Mouse (Mus musculus): ENCODE data around the gene Snn. TPM values are rescaled to one million over a fixed set of nuclear protein-coding genes. Genes with fewer than 3 reads are reported as not detected.

The Snn gene
- total RNA-seq, 2 experiments from 2014 or later: 28.1 to 33.8 TPM

DNA sequence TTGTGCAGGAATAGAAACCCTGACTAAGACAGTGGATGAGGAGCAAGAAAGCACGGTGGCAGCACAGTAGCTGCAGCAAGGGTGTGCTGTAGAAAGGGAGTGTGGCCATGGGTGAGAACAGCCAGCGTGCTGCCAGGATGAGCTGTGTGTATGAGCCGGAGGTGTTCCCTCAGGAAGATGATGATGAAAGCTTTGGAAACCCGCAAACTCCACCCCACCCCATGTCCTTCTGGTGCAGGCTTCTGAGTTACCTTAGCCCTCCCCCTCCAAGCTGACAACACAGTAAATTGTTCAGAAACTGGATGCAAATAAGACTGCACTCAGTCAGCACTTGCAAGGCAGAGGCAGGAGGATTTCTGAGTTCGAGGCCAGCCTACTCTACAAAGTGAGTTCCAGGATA, 17.5 kb upstream of the Snn start:
- intact Hi-C loops (cut with DNase I): no loop called here
- DNase-seq: no peak

DNA sequence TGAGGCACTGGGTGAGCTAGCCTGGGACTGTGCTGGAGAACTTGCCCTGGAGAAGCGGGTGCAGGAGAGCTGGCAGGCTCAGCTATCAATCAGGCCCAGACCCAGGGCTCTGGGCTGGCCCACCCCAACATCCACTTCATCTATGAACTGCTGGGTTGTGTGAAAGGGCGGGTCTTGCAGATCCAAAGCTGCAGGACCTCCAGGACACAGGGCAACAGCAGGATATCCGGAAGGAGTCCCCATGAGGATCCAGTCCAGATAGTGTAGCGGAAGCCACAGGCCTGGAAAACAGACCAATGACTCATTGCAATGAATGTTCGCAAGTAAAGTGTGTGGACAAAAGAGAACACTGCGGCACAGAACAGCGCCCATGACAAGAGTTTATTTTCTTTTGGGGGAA, 14.3 kb upstream of the Snn start:
- DNase-seq: peak; percentile 44 to 51
- intact Hi-C loops (cut with DNase I): loop anchor here (2.0 kb wide), 1 partner anchor 16 kb away; no protein-coding TSS in a partner anchor

DNA sequence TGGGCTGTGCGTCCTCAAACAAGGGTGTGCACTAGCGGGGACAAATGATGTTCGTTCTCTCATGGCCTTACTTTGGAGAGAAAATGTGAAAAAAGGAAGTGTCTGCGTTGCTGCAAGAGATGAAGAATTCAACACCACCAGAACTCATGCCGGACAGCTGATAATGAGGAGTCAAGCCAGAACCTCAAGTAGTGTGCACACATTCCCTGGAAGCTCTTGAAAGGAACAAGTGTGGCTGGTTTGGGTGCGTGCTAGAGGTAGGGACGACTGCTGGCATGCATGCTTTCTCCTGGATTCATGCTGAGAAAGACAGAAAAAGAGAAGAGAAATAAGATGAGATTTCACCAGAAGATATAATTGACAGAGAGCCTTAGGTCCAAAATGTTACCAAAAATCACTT, 13.6 kb upstream of the Snn start:
- DNase-seq: no peak
- intact Hi-C loops (cut with DNase I): loop anchor here (2.0 kb wide), 1 partner anchor 16 kb away; no protein-coding TSS in a partner anchor

DNA sequence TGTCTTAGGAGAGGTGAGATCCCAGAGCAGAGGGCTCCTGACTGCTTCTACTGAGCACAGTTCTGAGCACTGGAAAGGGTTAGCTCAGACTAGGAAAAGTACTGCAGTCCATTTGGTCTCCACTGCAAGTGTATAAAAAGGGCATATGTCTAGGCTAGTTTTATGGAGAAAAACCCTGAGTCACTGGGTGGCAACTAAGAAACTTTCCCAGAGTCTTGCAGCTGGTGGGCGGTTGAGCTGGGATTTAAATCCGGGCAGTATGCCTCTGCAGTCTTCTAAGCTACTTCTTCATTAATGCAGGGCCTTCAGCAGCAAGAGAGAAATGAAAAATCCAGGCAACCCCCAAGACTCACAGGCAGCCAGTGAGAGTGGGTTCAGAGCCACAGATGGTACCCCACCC, 10.5 kb upstream of the Snn start:
- intact Hi-C loops (cut with DNase I): no loop called here

DNA sequence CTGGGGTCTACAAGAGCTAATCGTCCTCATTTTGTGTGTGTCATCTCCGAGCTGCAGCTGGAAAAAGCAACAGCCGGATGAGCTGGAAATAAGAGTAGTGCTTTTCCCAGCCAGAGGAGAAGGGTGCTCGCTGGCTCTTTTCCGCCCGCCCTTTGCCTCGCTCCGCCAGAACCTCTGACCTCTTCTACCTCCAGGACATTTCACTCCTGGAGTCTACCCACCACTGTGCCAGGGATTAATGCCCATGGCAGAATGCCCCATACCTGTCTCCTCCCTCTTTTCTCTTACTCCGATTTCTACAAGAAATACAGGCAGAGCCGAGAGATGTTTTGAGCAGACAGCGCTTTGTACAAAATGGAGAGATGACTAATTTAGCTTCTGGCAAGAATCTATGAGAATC, 9.6 kb upstream of the Snn start:
- no peak for DNase-seq

More for the DNA sequence above, 10.5 kb upstream of the Snn start:
- no peak for DNase-seq

DNA sequence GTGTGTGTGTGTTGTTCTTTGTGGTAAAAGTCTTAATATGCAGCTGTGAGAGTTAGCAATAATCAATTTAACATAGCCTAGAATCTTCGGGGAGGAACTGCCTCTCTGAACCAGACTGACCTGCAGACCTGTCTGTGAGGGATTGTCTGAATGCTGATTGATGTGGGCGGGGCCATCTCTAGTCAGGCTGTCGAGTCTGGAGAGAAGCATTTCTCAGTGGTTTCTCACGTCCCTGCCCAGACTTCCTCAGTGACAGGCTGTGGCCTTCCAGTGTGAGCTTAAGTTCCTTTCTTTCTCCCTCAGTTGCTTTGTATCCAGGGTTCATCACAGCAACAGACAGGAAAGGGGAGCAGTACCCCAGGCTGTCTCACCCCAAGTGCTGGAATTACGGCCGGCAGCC, 6.3 kb upstream of the Snn start:
- DNase-seq: no peak
- intact Hi-C loops (cut with DNase I): no loop called here

More for the DNA sequence above, 9.6 kb upstream of the Snn start:
- intact Hi-C loops (cut with DNase I): no loop called here

DNA sequence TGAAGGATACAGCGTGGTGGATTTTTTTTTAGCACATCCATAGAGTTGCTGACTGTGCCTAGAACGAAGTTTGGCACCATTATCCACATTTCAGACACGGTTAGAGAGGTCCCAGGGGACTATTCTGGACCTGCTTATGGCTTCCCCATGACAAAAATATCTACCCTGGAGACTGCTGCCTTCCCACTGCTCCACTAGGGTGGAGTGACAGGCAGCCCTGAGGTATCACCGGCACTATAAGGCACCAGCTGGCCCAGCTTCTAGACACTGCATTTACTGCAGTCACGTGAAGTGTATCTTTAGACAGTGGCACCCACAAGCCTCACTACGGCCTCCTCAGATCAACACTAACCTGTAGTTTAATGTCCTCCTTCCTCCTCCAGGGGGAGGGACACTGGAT, 5.9 kb upstream of the Snn start:
- intact Hi-C loops (cut with DNase I): no loop called here
- no peak for DNase-seq

DNA sequence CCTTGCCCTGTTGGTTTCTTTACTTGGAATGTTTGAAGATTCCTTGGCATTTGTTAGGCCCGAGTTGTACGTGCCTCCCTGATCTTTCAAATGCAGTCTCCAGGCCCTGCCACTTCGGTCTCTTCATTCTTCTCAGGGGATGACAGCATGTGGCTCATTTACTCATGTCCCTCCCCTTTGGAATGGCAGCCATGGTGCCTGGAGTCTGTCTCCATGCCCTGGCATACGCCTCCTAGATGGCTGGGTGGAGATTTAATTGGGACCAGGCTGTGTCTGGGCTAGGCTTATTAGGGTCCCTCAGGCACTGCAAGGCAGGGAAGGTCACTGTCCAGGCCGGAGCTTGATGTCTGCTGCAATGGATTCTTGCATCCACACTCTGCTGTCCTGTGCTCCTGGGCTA, 4.8 kb upstream of the Snn start:
- intact Hi-C loops (cut with DNase I): no loop called here
- DNase-seq: no peak

DNA sequence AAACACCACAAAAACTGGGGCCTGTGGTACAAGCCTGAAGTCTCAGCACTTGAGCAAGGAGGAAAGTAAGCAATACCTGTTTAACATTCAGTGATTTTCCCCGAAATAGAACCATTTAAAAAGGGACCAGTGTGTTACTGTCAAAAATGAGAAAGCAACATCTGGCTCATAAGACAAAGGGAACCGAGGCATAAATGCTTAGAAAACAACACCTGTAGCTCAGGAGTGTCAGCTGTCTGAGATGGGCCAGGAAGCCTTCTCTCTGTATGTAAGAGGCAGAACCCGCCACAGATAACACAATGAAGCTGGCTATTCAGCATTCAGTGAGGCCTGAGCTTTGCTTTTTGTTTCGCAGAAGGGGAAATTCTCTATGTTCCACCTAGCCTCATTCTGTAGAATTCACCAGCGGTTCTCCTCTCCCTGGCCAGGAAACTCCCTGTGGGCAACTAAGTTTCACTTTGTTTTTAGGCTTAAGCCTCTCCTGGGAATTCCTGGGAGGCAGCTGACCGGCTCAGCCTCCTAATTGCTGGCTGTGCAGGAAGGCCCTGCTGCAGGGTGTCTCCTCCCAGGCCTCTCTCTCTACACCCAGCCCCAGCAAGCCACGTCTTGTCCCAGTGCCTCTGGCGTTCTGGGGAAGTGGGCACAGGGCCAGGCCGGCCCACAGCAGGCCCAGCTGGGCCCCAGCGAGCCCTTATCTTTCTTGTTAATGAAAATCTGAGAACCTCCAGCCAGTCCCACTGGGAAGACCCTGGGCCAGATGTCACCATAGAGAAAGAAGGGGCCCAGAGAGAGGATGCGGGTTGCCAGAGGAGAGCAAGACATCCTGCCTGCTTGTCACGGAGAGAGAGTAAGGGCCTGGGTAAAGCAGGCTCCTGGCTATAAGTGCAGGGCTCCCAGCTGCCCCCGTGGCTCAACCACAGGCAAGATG, 2.3 kb downstream of the Snn start:
- DNase-seq: peak; percentile 88 to 90
- intact Hi-C loops (cut with DNase I): loop anchor here (2.0 kb wide), 1 partner anchor 16 kb away; no protein-coding TSS in a partner anchor

DNA sequence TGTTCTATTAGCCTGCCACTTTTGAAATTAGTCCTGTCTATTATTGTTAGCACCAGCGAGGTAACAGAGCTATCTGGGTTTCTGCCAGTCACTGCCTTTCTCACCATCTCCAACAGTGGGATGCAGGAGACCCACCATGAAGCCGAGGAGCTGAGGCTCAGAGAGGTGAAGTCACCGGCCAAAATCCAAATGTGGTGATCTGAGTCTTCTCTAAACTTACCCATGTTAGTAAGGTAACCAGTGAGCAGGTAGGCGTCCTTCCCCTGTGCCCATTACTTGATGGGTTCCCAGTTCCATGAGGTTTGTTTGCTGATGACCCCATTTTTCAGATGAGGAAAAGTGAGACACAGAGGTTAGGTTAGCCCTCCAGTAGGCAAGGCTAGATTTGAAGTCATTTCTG, 3.6 kb downstream of the Snn start:
- DNase-seq: no peak
- intact Hi-C loops (cut with DNase I): no loop called here

DNA sequence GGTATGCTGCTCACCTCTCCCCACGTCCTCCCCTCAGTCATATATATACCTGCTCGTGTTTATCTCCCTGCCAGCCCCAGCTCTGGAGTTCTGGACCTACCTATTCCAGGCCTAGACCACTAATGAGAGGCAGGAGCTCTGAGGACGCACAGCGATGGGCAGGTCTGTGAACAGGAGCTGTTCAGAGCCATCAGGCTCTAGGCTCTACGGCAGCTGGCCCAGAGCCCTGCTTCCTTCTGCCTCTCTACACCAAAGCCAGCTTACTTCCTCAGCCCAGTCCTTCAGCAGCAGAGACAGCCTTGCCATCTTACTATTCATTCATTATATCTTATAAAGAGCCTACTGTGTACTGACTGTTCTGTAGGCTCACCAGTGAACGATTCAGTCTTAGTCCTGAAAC, 4.0 kb downstream of the Snn start:
- intact Hi-C loops (cut with DNase I): no loop called here
- no peak for DNase-seq

DNA sequence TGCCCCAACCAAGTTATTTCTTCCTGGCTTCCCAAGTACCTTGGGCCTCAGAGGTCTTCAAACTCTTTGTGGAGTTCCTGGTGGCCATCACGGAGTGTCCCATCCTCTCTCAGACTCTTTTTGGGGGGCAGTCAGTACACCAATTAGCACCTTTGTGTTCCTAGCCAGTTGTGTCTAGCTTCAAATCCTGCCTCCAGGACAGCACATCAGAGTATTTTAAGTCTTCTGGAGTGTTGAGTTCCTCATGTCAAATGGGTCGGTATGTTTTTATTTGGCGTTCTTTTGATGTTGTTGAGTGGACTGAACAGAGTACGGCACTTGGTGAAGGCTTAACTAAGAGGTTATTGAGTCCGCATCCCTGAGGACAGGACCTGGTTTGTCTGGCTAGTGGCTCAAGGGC, 4.7 kb downstream of the Snn start:
- DNase-seq: no peak
- intact Hi-C loops (cut with DNase I): no loop called here

DNA sequence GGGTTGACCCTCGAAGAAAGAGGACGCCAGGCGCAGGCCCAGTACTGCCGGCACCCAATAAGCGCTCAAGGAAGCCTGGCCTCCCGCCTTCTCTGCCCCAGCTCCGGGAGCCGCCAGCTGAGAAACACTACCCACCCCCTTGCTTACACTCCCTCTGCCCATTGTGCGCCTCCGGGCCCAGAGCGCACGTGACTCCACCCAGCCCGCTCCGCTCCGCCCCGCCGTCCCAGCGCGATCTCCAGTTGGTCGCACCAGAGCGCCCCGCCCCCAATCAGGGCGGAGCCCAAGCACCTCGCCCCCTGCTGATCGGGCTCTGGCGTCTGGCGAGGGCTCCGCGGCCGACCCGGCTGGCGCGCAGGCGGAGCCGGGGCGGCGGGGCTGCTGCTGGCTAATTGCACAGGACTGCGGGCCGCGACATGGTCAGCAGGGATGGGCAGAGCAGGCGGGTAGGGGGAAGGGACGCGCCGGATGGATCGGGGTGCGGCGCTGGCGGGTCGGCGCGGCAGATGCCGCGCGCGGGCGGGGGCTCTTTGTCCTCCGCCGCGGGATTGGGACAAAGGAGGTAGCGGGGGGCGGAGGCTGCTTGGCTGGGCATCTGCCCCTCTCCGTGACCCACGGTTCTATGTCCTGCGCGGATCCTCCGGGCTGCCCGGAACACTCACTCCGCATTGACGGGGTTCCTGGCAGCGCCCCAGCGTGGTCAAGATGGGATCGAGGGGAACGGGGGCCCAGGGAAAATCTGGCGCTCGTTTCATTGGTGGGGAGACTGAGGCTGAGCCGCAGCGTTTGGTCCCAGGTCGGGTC, 5.5 kb downstream of the Snn start, which contains the start of gene Litaf:
Gene Litaf, minus strand, starts transcription at position 129 of the 804 bp plus-strand sequence.
- DNase-seq: peak; percentile 96
- intact Hi-C loops (cut with DNase I): loop anchor here (2.0 kb wide), 1 partner anchor 67 kb away; no protein-coding TSS in a partner anchor

DNA sequence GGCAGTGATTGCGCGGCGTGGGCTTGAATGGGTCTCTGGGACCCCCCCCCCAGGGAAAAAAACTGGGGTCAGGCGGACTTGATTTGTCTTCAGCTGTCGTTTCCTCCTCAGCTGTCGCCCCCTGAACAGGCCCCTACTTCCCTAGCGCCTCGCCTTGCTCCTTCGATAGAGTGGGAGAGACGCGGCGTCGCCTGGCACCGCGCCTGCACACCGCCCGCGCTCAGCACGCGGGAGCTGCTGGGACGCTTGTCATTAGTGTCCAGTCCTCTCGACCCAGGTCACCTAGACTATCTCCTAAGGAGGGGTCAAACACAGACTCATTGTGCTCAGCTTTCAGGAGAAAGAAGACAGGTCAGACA, 6.1 kb downstream of the Snn start:
- intact Hi-C loops (cut with DNase I): loop anchor here (2.0 kb wide), 1 partner anchor 66 kb away; no protein-coding TSS in a partner anchor
- DNase-seq: peak; percentile 60 to 62

DNA sequence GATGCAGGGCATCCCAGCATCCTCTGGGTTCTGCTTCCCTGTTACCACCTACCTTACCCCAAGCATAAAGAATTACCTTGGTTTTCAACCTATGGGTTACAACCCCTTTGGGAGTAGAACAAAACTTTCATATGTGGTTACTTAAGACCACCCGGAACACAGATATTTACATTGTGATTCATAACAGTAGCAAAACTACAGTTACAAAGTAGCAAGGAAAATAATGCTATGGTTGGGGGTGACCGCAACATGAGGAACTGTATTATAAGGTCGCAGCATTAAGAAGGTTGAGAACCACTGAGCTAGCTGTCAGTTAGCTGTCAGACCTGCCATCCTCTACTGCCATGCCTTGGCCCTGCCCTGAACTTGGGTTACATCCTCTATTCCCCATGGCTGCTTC, 7.9 kb downstream of the Snn start:
- intact Hi-C loops (cut with DNase I): no loop called here

DNA sequence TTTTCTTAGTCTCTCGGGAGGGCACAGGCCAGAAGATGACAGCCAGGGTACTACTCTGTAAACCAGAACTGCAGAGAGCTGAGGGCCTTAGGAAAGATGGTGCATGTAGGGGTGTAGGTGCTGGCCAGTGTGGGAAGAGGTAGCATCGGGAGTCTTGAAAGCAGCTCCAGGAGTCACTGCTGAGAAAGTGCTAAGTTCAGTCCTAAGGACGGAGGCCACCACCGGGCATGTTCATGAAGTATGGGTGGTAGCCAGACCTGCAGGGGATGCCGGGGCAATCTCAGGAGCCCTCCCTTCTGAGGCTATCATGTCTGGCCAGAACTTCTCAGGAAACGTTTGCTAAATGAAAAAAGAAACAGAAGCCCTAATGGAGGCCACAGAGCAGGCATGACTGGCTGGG, 8.5 kb downstream of the Snn start:
- DNase-seq: no peak
- intact Hi-C loops (cut with DNase I): no loop called here

More for the DNA sequence above, 7.9 kb downstream of the Snn start:
- DNase-seq: no peak

DNA sequence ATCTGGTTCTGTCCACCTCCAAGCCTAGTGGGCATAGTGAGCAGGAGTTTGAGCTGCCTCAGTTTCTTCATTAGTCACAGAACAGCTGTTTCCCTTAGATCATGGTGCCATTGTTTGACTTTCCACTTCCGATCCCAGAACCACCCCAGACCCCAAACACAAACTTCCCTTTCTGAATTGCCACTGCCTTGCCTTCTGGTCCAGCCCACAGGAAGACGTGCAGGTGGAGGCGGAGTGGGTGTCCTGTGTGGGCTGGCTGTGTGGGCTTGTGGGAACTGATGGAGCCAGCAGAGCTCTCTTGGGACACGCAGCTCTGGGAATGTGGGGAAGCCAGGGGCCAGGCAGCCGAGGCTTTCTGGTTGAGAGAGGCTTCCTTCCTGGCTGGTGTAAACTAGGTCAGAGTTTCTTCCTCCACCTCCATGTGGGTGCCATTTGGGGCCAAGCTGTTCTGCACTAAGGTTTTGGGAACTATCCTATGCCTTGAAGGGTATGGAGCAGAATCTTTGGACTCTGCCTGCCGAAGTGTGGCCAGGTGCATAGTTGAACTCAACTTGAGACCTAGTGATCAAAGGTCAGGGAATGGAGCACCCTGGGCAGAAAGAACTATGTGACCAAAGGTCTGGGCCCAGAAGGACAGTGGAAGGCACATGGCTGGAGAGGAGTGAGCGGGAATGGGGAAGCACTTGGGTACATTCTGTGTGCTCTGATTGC, 9.1 kb downstream of the Snn start:
- intact Hi-C loops (cut with DNase I): loop anchor here (5.0 kb wide), 1 partner anchor 33 kb away; no protein-coding TSS in a partner anchor
- peak; percentile 37 to 39 for DNase-seq

DNA sequence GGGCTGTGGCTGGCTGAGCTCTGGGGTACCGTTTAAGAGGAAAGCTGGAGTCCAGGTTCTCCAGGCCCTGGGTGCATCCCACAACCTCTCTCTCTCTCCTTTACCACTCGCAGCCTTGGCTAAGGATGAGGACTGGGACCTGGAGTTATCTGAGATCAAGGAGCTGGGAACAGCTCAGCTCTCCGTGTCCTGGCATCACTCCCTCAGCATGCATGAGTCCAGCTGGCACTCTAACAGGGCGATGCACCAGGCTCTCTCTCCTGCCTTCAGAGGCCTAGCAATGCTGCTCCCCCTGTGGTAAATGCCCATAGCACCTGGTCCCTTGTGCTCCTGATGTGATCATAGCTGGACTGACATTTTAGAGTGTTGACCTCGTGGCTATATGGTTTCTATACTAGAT, 10.4 kb downstream of the Snn start:
- intact Hi-C loops (cut with DNase I): loop anchor here (5.0 kb wide), 1 partner anchor 34 kb away; no protein-coding TSS in a partner anchor

DNA sequence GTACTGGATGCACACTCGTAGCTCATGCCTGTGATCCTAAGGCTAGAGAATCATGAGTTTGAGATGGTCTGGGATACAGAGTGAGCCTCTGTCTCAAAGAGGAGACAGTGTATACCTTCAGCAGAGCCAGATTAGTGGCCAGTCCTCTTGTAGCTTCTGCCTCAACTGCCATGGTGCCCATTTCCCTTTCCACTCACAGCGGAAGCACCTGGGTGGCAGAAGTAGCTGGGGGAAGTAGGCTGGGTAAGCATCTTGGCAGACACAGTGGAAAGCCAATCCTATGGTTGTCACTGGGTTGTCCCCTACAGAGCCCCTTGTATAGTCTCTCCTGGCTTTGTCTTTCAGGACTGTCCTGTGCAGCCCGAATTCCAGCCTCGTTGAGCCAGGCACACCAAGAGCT, 11.1 kb downstream of the Snn start:
- intact Hi-C loops (cut with DNase I): loop anchor here (5.0 kb wide), 1 partner anchor 35 kb away; no protein-coding TSS in a partner anchor
- DNase-seq: no peak

More for the DNA sequence above, 10.4 kb downstream of the Snn start:
- peak in 1 of 2 experiments; percentile 47 for DNase-seq

DNA sequence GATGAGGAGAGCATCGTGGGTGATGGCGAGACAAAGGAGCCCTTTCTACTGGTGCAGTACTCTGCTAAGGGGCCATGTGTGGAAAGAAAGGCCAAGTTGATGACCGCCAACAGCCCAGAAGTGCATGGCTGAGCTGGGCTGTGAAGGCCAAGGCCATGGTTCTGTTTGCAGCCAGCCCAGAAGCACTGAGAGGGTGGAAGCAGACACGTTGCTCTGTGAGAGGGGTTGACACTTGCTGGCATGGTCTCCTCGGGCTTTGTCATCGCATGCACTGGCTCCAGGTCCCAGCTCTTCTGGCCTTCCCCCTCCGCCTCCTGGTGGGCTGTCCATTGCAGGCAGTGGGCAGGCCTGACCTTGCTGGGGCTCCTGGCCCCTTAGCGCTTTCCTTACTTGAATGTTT, 11.7 kb downstream of the Snn start:
- no peak for DNase-seq
- intact Hi-C loops (cut with DNase I): loop anchor here (5.0 kb wide), 1 partner anchor 35 kb away; no protein-coding TSS in a partner anchor

Data from heart, postnatal 36 days (tissue).